Mouse (Mus musculus): ENCODE measurements around the gene Lsm2.

DNA sequence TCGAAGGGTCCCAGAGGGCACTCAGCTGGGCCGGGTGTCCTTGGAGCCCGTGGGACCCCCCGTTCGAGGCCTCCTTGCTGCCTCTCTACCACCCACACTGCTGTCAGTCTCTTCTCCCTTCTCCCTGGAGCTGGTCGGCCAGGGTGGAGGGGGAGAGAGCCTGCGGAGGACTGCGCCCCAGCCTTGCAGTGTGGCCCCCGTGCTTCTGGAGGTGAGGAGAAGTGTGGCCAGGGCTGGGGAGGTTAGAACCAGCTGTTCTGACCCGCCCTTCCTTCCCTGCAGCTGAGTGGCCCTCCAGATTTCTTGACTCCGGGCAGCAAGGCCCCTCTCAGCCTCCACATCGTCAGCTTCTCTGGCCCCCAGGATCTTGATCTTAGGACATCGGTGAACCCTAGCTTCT, 42.6 kb downstream of the Lsm2 start:
- no peak for TF ChIP-seq CTCF (IDR thresholded peaks at IDR 0.05; ENCODE audit: insufficient read depth, low read length)
- no peak for TF ChIP-seq POLR2A (IDR thresholded peaks at IDR 0.05; ENCODE audit: borderline replicate concordance, extremely low read depth, low read depth, low read length)

Data from lung, adult 2 months (tissue).